8 mouse cellular contexts compared by ENCODE assay signal in the genomic region with DNA sequence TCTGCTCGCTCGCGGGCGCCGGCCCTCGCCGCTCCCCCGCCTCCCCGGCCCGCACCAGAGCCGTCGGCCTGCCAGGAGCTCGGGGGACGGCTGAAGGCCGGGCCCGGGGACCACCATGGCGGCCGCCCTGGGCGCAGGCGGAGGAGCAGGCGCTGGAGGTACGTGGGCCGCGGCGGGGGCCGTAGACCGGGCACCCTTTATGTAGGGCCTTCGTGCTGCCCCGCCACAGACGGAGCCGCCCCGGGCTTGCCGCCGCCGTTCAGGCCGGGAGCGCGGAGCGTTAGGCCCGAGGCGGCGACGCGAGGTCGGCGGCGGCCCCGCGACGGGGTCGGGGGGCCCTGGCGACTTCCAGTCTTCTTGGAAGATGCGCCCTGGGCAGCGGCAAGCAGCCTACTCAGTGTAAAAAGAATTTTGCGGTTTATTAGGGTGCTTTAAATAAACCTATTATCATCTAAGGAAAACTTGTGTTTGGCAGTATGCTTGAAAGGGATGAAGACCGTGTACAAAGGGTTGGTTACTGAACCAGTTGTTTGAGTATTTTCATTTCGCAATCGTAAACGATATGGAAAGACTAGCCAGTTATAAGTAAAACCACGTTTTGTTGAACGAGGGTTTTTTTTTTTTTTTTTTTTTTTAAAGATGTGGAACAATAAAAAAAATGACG. TPM values are rescaled to one million over a fixed set of nuclear protein-coding genes. Genes with fewer than 3 reads are reported as not detected.
DNase-seq lines count a peak whose midpoint lies in the region; ATAC-seq and TF ChIP-seq lines count a peak whose summit lies in the region.

No protein-coding gene starts in this region.

- no peak for TF ChIP-seq CTCF in embryonic fibroblast, embryonic 13.5 days (IDR thresholded peaks at IDR 0.05; ENCODE audit: borderline replicate concordance, insufficient read depth, low read length)

- no peaks in the 10 kb centered on the region for H3K9me3 ChIP-seq in limb, embryonic 14.5 days (ENCODE audit: control insufficient read depth, low read length)
- H3K9me3 ChIP-seq in neural tube, embryonic 15.5 days (replicated peaks): no peaks in the 10 kb centered on the region

- peak overlapping the region; percentile 56 for H3K4me2 ChIP-seq in limb, embryonic 14.5 days (replicated peaks; ENCODE audit: low read depth, low read length, severe bottlenecking)
- peak overlapping the region; percentile 68 for H3K4me2 ChIP-seq in neural tube, embryonic 15.5 days

- peak overlapping the region; percentile 90 for H3K27ac ChIP-seq in embryonic fibroblast, embryonic 13.5 days (ENCODE audit: insufficient read depth, low read length)
- H3K27ac ChIP-seq in limb, embryonic 14.5 days (replicated peaks; ENCODE audit: low read depth, low read length): peak overlapping the region; percentile 100
- peak overlapping the region; percentile 100 for H3K27ac ChIP-seq in neural tube, embryonic 15.5 days (replicated peaks)

- H3K9ac ChIP-seq in limb, embryonic 14.5 days (ENCODE audit: low read depth, low read length, severe bottlenecking): peak overlapping the region; percentile 100
- H3K9ac ChIP-seq in neural tube, embryonic 15.5 days (replicated peaks): peak overlapping the region; percentile 92

- H3K27me3 ChIP-seq in limb, embryonic 14.5 days (ENCODE audit: control insufficient read depth, insufficient read depth, low read length): no peaks in the 10 kb centered on the region
- H3K27me3 ChIP-seq in neural tube, embryonic 15.5 days (replicated peaks): no peaks in the 10 kb centered on the region

- peak; percentile 44 for DNase-seq in embryo, embryonic 11 days
- DNase-seq in embryo, embryonic 9.5 days (ENCODE audit: extremely low spot score): no peak
- DNase-seq in 3T3-L1 (ENCODE audit: low read depth, low spot score): peak; percentile 44
- DNase-seq in limb, embryonic 14.5 days (ENCODE audit: low spot score): peak; percentile 16
- no peak for DNase-seq in testis, postnatal 14 days (ENCODE audit: low spot score)
- no peak for DNase-seq in cerebellum, postnatal 14 days

- no peak for TF ChIP-seq POLR2A in embryonic fibroblast, embryonic 13.5 days (IDR thresholded peaks at IDR 0.05; ENCODE audit: low read depth, low read length)
- no peak for TF ChIP-seq POLR2A in limb, embryonic 14.5 days (IDR thresholded peaks at IDR 0.05; ENCODE audit: borderline replicate concordance, extremely low read depth, insufficient read depth, insufficient read length)

- ATAC-seq in limb, embryonic 14.5 days (ENCODE audit: low FRiP score, low read depth): no peak; the same call in 1 of the 2 replicates
- peak; percentile 79; the same call in 1 of the 2 replicates for ATAC-seq in neural tube, embryonic 15.5 days (ENCODE audit: low FRiP score)

- WGBS in limb, embryonic 14.5 days: under 1% methylated on average over 33 of the region's 62 CpGs
- under 1% methylated on average over 44 of the region's 62 CpGs for WGBS in neural tube, embryonic 15.5 days

- H3K36me3 ChIP-seq in limb, embryonic 14.5 days (ENCODE audit: control insufficient read depth, insufficient read depth, low read length): no peaks in the 10 kb centered on the region
- no peaks in the 10 kb centered on the region for H3K36me3 ChIP-seq in neural tube, embryonic 15.5 days

- no peaks in the 10 kb centered on the region; the same call in 1 of the 2 replicates for H3K4me1 ChIP-seq in embryonic fibroblast, embryonic 13.5 days (ENCODE audit: control insufficient read depth, insufficient read depth, low read length)
- H3K4me1 ChIP-seq in limb, embryonic 14.5 days (ENCODE audit: control insufficient read depth, insufficient read depth, low read length): peaks cover 14% of the 10 kb centered on the region
- H3K4me1 ChIP-seq in neural tube, embryonic 15.5 days: peaks cover 29% of the 10 kb centered on the region

- H3K4me3 ChIP-seq in embryonic fibroblast, embryonic 13.5 days (ENCODE audit: insufficient read depth, low read length): peak overlapping the region; percentile 69
- H3K4me3 ChIP-seq in limb, embryonic 14.5 days (replicated peaks; ENCODE audit: low read length): peak overlapping the region; percentile 97
- peak overlapping the region; percentile 94 for H3K4me3 ChIP-seq in neural tube, embryonic 15.5 days (replicated peaks)

RNA-seq across cellular contexts. Expression of gene Rbm33, which starts 0.5 kb away (rescaled TPM):
- polyA plus RNA-seq in embryonic fibroblast, embryonic 13.5 days (2011; ENCODE audit: insufficient read length, low read depth, missing spikeins): 24.2 and 26.4 TPM in 2 replicates
- 43.9 and 51.2 TPM in 2 replicates for polyA plus RNA-seq in limb, embryonic 14.5 days (2012; rRNA removed)
- 17.9 and 19.3 TPM in 2 replicates for polyA plus RNA-seq in limb, embryonic 14.5 days (2014; fragmentation: Nextera tagmentation; extraction: Ambion mirVana)
- polyA plus RNA-seq in neural tube, embryonic 15.5 days (2015; fragmentation: Nextera tagmentation; extraction: Ambion mirVana): 12.1 and 12.3 TPM in 2 replicates

Comparison
In these comparisons a context has a peak if more than half of its experiments do, and no peak if none do; other contexts are left out.
1. DNase-seq: peak in embryo, embryonic 11 days (single experiment), 3T3-L1 (single experiment) and limb, embryonic 14.5 days (single experiment); none in embryo, embryonic 9.5 days (single experiment), testis, postnatal 14 days (single experiment) and cerebellum, postnatal 14 days (0 of 2).
2. Peak in every context shown above with its lines, with median percentiles within 50 percentile points of each other: H3K27ac ChIP-seq and H3K4me3 ChIP-seq.